Mouse (Mus musculus): ENCODE results near the gene Pced1a.

The Pced1a gene

DNA sequence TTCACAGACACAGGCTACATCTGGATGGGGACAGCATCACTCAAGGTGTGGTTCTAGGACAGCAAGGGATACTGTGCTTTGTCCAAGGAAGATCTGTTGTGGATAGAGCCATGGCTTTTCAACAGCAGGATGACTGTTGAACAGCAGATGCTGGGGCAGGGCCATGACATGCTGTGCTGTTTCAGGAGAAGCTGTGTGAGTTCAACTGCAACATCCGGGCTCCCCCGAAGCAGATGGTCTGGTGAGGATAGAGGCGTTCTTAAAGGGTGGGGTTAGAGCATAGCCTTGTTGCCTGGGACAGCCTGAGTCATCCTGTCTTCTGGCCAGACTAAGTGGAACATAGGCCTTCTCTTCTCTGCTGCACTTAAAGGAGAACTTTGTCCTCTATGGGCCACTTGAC, 14.4 kb upstream of the Pced1a start:
- intact Hi-C loops (cut with DNase I), result no loop called here

GRCm38 (mm10) chr2:130436769-130437168, 12.3 kb upstream of the Pced1a start:
- intact Hi-C loops (cut with DNase I), result no loop called here

GRCm38 (mm10) chr2:130433152-130433551, 8.7 kb upstream of the Pced1a start:
- intact Hi-C loops (cut with DNase I), result no loop called here

GRCm38 (mm10) chr2:130432157-130432556, 7.7 kb upstream of the Pced1a start:
- intact Hi-C loops (cut with DNase I), result no loop called here

DNA sequence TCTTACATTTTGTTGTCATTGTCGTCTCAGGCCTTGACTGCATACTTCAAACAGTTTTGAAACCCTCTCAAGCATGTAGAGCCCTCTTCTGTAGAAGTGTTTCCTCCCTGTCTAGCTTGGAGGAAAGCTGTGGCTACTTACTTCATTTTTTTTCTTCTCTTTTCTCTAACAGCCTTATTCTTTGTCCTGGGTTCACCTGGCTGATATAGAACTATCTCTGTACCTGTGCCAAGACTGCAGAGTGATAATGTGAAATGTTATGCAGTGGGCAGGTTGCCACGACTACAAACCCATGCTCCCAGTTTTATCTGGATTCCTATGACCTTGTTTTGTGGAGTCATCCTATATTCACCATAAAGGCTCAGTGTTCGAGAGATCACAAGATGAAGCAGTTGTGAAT, 6.0 kb upstream of the Pced1a start:
- intact Hi-C loops (cut with DNase I), result no loop called here

DNA sequence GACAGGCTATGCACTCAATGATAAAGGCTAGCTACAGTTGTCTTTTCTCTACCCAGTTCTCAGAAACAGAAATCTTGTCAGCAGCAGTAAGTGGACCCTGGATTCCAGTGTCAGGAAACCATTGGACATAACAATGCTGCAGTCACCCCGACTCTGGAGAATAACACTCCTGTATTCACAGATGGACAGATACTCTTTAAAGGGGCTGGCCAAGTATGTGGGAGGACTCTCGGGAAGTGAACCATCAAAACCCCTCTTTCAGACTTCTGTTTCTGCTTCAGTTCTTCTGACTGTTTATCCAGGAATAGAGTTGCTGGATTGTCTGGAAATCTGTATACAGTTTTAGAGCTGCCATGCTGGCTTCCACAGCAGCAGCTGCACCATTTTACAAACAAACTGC, 5.3 kb upstream of the Pced1a start:
- intact Hi-C loops (cut with DNase I), result no loop called here

DNA sequence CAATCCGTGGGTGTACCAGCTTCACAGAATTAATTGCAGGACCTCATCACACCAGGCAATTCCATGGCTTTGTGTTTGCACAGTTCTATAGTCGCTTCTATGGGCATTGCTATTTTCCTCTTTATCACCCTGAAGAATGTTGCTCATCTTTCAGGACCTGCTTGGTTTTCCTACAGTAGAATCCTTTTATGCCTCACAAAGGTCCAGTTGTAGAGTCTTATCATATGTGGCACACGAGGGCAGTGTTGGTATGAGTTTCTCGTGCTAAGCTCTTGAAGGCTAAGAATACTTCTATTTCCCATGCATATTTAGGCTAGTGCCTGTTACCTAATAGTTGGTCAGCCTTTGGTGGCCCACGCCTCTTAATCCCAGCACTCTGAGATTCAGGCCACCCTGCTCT, 611 bp upstream of the Pced1a start:
- intact Hi-C loops (cut with DNase I), result no loop called here

- intact Hi-C loops (cut with DNase I), result no loop called here
Observed at GRCm38 (mm10) chr2:130423397-130424125, 940 bp downstream of the Pced1a start.

GRCm38 (mm10) chr2:130421781-130422620, 2.5 kb downstream of the Pced1a start:
- intact Hi-C loops (cut with DNase I), result no loop called here

GRCm38 (mm10) chr2:130414094-130414856, 10.2 kb downstream of the Pced1a start:
- intact Hi-C loops (cut with DNase I), result loop anchor here (5.0 kb wide), 1 partner anchor 122 kb away; no protein-coding TSS in a partner anchor

DNA sequence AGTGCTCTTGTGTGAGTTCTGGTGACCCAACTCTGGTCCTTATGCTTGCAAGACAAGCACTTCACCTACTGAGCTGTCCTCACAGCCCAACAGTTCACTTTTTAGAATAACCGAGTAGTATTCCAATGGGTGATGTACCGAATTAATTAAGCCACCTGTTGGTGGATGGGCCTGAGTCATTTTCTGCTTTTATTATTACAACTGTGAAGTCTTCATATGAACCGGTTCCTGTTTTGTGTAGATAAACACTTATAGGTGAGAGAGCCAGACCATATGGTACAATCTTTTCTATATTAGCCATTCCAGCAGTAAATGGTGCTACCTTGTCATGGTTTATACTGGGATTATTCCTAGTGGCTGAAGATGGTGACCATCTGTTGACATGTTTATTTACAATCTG, 11.7 kb downstream of the Pced1a start:
- intact Hi-C loops (cut with DNase I), result loop anchor here (5.0 kb wide), 1 partner anchor 120 kb away; no protein-coding TSS in a partner anchor

GRCm38 (mm10) chr2:130411558-130412495, 12.7 kb downstream of the Pced1a start:
- intact Hi-C loops (cut with DNase I), result loop anchor here (2.0 to 5.0 kb wide), 2 partner anchors 19 to 120 kb away; no protein-coding TSS in a partner anchor

DNA sequence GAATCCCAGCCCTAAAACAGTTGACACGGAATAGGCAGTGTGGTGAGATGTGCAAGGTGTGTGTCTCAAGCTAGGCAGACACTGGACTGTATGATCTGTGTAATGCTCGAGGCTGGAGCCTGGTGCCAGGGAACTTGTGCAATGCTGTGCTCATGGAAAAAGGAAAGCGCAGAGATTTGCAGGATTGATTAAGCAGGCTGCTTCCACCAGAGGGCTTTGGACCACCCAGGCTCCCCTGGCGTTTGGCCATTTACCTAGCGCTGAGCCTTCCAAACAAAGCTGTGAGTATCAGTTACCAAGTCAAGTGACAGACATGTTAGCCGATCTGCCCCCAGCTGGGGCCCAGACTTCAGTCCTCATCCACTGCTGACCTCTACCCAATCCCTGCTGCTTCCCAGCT, 16.3 kb downstream of the Pced1a start:
- intact Hi-C loops (cut with DNase I), result no loop called here

DNA sequence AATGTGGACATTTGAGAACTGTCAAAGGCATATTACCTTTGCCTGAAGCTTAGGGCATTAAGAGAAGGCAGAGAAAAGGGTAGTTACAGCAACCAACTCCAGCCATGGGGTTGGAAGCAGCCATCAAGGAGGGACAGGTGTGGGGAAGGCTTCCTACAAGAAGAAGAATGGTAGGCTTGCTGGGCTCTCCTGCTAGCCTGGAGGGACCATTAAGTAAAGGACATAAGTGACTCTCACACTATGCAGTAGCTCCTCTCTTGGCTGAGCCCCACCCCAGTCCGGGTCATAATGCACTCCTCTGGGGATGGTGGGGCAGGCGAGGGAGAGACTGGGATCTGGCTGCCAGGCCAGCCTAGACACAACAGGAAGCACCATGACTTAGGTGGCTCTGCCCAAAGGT, 18.3 kb downstream of the Pced1a start, which contains the start of gene Tmem239:
TSS of gene Tmem239 (plus strand) at position 301 of the 400 bp plus-strand sequence.
- intact Hi-C loops (cut with DNase I), result no loop called here

DNA sequence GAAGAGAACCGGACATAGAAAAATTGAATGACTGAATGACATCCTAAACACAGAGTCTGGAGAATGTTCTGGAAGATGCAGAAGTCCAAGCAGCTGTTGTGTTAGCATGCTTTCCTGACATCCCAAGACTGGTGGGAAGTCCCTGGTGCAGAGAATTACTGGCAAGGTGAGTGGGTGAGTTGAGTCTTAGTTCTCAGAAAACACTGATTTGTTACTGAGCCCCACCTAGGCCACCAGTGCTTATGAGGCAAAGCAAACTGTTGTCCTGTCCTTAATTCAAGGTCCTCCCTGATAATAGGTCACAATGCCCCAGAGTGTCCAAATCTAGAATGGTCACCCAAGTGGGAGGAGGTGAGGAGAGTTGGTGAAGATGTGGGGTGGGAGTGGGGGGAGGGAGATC, 19.6 kb downstream of the Pced1a start, which contains the start of the genes Gm28372 and 1700020A23Rik:
TSS of gene Gm28372 (plus strand) at position 301 of the 400 bp plus-strand sequence.
TSS of gene 1700020A23Rik (plus strand) at position 321 of the 400 bp plus-strand sequence.
- intact Hi-C loops (cut with DNase I), result no loop called here

DNA sequence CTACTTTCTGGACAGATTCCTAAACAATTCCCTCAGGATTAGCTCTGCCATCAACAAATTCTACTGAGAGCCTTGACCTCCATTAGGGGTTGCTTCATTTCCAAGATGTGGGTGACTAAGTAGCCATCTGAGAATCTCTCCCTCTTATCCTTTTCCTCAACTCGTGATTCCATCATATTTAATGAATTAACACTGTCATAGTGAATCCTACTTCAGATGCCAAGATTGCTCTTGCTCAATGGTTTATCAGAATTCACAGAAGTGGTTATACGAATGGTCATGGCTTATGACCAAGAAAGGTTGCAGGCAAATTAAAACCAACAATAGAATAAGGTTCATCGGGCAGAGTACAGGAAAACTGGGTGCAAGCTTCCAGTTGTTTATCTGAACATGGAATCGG, 22.6 kb downstream of the Pced1a start:
- intact Hi-C loops (cut with DNase I), result no loop called here

DNA sequence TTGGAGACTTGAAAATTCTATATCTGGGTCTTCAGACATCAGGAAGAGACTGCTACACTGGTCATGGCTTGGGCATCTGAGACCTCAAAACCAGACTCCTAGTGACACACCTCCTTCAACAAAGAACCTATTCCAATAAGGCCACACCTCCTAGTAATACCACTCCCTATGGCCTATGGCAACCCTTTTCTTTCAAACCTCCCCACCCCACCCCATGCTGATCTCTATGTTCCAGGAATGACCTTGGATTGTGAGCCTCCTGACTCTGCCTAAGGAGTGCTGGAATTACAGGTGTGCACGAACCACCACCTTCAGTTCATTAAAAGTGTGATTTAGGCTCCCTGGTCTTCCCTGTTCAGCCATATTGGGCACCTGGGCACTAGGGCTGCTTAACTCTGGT, 24.5 kb downstream of the Pced1a start:
- intact Hi-C loops (cut with DNase I), result no loop called here

DNA sequence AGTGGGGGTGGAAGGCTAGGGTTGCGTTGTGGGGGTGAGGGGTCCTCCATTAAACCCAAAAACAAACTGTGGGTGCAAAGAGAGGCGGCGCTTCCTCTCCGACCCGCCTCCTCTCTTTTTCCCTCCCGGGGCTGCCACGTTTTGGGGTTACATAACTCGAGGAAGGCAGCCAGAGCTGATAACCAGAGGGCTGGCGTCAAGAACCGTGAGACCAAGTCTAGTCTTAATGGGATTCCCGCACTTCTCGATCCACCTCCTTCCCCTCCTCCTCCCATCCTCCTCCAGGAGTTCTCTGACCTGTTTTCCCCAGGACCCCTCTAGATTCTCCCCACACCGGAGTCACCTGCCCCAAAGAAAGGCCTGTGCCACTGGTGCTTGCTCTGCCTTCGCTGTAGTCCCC, 26.4 kb downstream of the Pced1a start:
- intact Hi-C loops (cut with DNase I), result no loop called here

- intact Hi-C loops (cut with DNase I), result no loop called here
Observed at GRCm38 (mm10) chr2:130397186-130397985, 27.1 kb downstream of the Pced1a start, which contains the start of gene Cpxm1. Cpxm1 (minus strand) TSS chr2:130397574.
